Mouse (Mus musculus): ENCODE measurements around the gene Nectin4. TPM values are rescaled to one million over a fixed set of nuclear protein-coding genes. Genes with fewer than 3 reads are reported as not detected.

The Nectin4 gene
- polyA plus RNA-seq, 1 experiment from 2014 or later: 2.3 TPM

DNA sequence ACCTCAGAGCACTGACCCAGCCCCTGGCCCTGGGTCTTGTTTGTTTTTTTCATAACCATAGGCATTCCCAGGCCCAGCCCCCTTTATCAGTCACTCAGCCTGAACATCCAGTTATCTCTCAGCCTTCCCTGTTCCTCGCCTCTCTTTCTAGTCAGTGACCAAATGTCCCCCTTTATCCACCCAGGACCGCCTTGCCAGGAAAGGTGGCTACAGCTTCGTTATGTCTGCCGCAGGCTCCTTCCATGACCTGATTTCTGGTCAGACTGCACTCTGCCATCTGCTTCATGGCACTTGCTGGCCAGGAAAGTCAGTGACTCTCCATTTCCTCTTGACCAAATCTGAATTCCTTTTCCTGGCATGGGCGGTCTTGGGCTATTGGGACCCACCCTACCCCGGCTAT, 8.4 kb downstream of the Nectin4 start:
- H3K9ac ChIP-seq: no peak overlapping the region
- no peak for TF ChIP-seq CTCF (IDR thresholded peaks at IDR 0.05; ENCODE audit: low read depth)
- no peaks in the 10 kb centered on the region for H3K4me1 ChIP-seq (ENCODE audit: insufficient read depth)
- no peak overlapping the region for H3K4me2 ChIP-seq
- DNase-seq (no peak), ATAC-seq (ENCODE audit: insufficient read depth) (no peak)
- H3K9me3 ChIP-seq (ENCODE audit: low read depth, low read length): no peaks in the 10 kb centered on the region
- 81% methylated on average over 6 of the region's 6 CpGs for WGBS
- H3K4me3 ChIP-seq (ENCODE audit: low read depth, low read length): no peak overlapping the region
- H3K36me3 ChIP-seq (ENCODE audit: insufficient read depth): no peaks in the 10 kb centered on the region
- H3K27me3 ChIP-seq (ENCODE audit: insufficient read depth, low read length): peaks cover 6% of the 10 kb centered on the region; the same call in 1 of the 2 replicates
- H3K27ac ChIP-seq (ENCODE audit: low read depth): no peak overlapping the region

DNA sequence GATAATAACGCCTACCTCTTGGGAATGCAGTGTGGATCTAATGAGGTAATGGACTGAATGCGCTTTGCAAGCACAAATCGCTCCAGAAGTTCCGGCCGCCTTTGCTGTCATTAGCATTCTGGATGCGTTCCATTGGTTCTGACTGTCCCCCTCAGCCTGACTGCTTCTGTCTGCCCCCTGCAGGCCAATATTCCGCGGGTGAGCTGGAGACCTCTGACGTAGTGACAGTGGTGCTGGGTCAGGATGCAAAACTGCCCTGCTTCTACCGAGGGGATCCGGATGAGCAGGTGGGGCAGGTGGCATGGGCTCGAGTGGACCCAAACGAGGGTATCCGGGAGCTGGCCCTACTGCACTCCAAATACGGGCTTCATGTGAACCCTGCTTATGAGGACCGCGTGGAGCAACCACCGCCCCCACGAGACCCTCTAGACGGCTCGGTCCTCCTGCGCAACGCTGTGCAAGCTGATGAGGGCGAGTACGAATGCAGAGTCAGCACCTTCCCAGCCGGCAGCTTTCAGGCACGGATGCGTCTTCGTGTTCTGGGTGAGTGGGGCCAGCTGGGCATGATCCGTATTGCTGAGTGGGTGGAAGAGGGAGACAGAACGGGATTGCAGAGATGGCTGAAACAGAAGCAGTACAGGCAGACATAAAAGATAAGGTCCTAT, 10.2 kb downstream of the Nectin4 start:
- H3K9ac ChIP-seq: no peak overlapping the region
- no peak overlapping the region for H3K27ac ChIP-seq (ENCODE audit: low read depth)
- H3K4me3 ChIP-seq (ENCODE audit: low read depth, low read length): peak overlapping the region; percentile 14; the same call in 1 of the 2 replicates
- peak overlapping the region; percentile 52 for H3K4me2 ChIP-seq
- DNase-seq (peak; percentile 91), ATAC-seq (ENCODE audit: insufficient read depth) (peak; percentile 76)
- H3K36me3 ChIP-seq (ENCODE audit: insufficient read depth): no peaks in the 10 kb centered on the region
- WGBS: 4% methylated on average over 31 of the region's 31 CpGs
- peaks cover 6% of the 10 kb centered on the region; the same call in 1 of the 2 replicates for H3K27me3 ChIP-seq (ENCODE audit: insufficient read depth, low read length)
- no peaks in the 10 kb centered on the region for H3K9me3 ChIP-seq (ENCODE audit: low read depth, low read length)
- TF ChIP-seq CTCF (IDR thresholded peaks at IDR 0.05; ENCODE audit: low read depth): peak; percentile 83
- no peaks in the 10 kb centered on the region for H3K4me1 ChIP-seq (ENCODE audit: insufficient read depth)

DNA sequence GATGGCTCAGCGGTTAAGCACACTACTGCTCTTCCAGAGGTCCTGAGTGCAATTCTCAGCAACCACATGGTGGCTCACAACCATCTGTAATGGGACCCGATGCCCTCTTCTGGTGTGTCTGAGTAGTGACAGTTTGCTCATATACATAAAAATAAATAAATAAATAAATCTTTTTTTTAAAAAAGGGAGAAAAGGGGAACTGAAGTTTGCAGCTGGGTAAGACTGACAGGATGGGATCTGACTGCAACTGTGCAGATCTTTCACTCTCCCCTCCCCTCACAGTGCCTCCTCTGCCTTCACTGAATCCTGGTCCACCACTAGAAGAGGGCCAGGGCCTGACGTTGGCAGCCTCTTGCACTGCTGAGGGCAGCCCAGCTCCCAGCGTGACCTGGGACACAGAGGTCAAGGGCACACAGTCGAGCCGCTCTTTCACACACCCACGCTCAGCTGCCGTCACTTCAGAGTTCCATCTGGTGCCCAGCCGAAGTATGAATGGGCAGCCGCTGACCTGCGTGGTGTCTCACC, 12.3 kb downstream of the Nectin4 start:
- ATAC-seq (ENCODE audit: insufficient read depth): no peak
- 0 out of 2 replicates have a peak, but pooled peaks have one; percentile 6 for TF ChIP-seq CTCF (IDR thresholded peaks at IDR 0.05; ENCODE audit: low read depth)

DNA sequence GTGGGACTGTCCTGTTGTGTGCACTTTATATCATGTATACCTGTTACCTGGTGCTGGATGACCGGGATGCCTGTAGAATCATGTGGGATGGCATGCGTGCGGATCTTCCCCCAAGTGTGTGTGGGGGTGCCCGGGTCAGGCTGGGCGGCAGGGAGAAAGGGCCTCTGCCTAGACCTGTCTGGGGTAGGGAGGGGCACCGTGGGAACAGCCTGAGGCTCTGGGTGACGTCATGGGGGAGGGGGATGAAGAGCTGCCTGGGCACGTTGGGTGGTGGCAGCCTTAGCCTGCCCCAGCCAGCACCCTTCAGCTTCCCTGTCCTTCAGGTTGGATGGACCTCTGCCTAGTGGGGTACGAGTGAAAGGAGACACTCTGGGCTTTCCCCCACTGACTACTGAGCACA, 14.5 kb downstream of the Nectin4 start:
- Histone ChIP-seq H3K36me3 (ENCODE audit: insufficient read depth) (no peaks in the 10 kb centered on the region), H3K27me3 (ENCODE audit: insufficient read depth, low read length) (peaks cover 6% of the 10 kb centered on the region; the same call in 1 of the 2 replicates), H3K27ac (ENCODE audit: low read depth) (no peak overlapping the region), H3K4me3 (ENCODE audit: low read depth, low read length) (no peak overlapping the region), H3K9ac (no peak overlapping the region), H3K4me2 (no peak overlapping the region), H3K4me1 (ENCODE audit: insufficient read depth) (no peaks in the 10 kb centered on the region), H3K9me3 (ENCODE audit: low read depth, low read length) (no peaks in the 10 kb centered on the region)
- ATAC-seq (ENCODE audit: insufficient read depth) (no peak), DNase-seq (no peak)
- no peak for TF ChIP-seq CTCF (IDR thresholded peaks at IDR 0.05; ENCODE audit: low read depth)
- WGBS: 66% methylated on average over 9 of the region's 9 CpGs

More for the DNA sequence above, 12.3 kb downstream of the Nectin4 start:
- Histone ChIP-seq H3K4me3 (ENCODE audit: low read depth, low read length) (no peak overlapping the region), H3K27me3 (ENCODE audit: insufficient read depth, low read length) (peaks cover 6% of the 10 kb centered on the region; the same call in 1 of the 2 replicates), H3K9ac (no peak overlapping the region), H3K27ac (ENCODE audit: low read depth) (no peak overlapping the region), H3K4me1 (ENCODE audit: insufficient read depth) (no peaks in the 10 kb centered on the region), H3K36me3 (ENCODE audit: insufficient read depth) (no peaks in the 10 kb centered on the region), H3K9me3 (ENCODE audit: low read depth, low read length) (no peaks in the 10 kb centered on the region), H3K4me2 (no peak overlapping the region)
- no peak for DNase-seq
- 75% methylated on average over 11 of the region's 11 CpGs for WGBS

DNA sequence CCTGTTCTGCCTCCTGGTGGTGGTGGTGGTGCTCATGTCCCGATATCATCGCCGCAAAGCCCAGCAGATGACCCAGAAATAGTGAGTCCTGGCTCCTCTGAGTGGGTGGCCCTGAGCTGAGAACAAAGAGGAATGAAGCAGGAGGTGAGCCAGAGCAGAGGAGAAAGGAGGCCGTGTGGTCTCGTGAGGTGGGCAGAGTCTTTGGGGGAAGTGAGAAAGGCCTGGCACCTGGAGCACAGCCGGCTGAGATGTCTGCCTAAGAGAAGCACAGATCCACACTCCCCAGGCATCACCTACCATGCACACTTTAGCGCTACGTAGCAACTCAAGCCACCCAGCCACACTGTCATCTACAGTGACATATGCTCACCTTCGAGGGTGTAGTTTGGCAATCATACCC, 15.3 kb downstream of the Nectin4 start:
- 58% methylated on average over 9 of the region's 9 CpGs for whole genome bisulfite sequencing
- no peak overlapping the region for H3K27ac ChIP-seq (ENCODE audit: low read depth)
- ATAC-seq (ENCODE audit: insufficient read depth) (no peak), DNase-seq (no peak)
- H3K36me3 ChIP-seq (ENCODE audit: insufficient read depth): no peaks in the 10 kb centered on the region
- H3K4me3 ChIP-seq (ENCODE audit: low read depth, low read length): no peak overlapping the region
- H3K27me3 ChIP-seq (ENCODE audit: insufficient read depth, low read length): peaks cover 6% of the 10 kb centered on the region; the same call in 1 of the 2 replicates
- no peaks in the 10 kb centered on the region for H3K9me3 ChIP-seq (ENCODE audit: low read depth, low read length)
- H3K4me2 ChIP-seq: no peak overlapping the region
- H3K4me1 ChIP-seq (ENCODE audit: insufficient read depth): no peaks in the 10 kb centered on the region
- TF ChIP-seq CTCF (IDR thresholded peaks at IDR 0.05; ENCODE audit: low read depth): peak; percentile 26; the same call in 1 of the 2 replicates
- H3K9ac ChIP-seq: no peak overlapping the region

DNA sequence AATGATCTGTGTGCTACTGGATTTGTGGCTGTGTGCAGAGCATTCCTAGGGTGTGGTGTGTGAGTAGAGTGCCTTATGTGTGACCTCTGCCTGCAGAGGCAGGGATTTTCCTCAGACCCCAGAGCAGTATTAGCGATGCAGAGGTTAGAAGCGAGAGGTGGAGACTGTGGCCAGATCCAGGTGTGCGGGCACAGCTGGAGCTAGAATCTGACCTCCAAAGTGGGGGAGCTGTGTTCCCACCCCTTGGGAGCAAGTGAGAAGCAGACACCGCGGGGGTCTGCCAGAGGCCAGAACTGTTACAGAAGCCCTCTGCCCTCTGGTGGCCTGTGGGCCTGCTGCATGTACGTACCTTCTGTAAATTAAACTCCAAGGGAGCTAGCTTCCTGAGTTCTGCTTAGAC, 17.2 kb downstream of the Nectin4 start:
- TF ChIP-seq CTCF (IDR thresholded peaks at IDR 0.05; ENCODE audit: low read depth): peak; percentile 60
- H3K4me2 ChIP-seq: no peak overlapping the region
- no peak overlapping the region for H3K9ac ChIP-seq
- H3K27me3 ChIP-seq (ENCODE audit: insufficient read depth, low read length): no peaks in the 10 kb centered on the region
- H3K27ac ChIP-seq (ENCODE audit: low read depth): no peak overlapping the region
- no peaks in the 10 kb centered on the region for H3K9me3 ChIP-seq (ENCODE audit: low read depth, low read length)
- WGBS: 25% methylated on average over 6 of the region's 6 CpGs
- H3K4me1 ChIP-seq (ENCODE audit: insufficient read depth): no peaks in the 10 kb centered on the region
- ATAC-seq (ENCODE audit: insufficient read depth) (0 out of 2 replicates have a peak, but pooled peaks have one; percentile 30), DNase-seq (peak; percentile 56)
- no peak overlapping the region for H3K4me3 ChIP-seq (ENCODE audit: low read depth, low read length)
- no peaks in the 10 kb centered on the region for H3K36me3 ChIP-seq (ENCODE audit: insufficient read depth)

DNA sequence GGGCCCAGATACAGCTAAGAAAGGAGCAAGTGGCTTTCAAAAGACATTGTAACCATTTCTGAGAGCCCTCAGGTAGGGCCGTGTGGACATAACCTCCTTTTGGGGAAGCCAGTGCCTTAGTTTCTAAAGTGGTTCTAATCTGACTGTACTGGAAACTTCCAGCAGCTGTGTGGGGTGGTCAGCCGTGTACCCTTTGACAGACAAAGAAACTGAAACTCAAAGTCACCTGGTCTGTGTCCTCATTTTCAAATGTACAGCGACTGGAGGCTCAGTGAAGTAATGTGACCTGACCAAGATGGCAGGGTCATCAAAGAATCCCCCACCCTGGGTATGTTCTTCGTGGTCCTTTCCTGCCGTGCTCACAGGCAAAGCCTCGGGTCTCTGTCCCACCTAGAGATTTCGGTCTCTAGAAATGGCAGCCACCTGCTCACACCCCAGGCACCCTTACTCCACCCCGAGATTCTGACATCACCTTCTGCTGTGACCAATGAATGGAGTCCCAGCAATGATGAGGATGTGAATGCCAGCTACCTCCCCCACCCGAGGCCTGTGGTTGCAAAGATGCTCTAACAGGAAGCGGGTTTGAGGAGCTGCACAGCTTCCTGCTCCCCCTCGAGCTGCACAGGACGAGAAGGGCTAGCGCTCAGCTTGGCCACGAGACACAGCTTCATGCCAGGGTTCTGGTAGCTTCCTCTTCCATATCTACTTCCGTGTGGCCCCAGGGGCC, 18.6 kb downstream of the Nectin4 start, which contains the start of gene Arhgap30:
Gene Arhgap30 (plus strand): TSS at position 579 of the 727 bp plus-strand sequence.
- Histone ChIP-seq H3K27me3 (ENCODE audit: insufficient read depth, low read length) (no peaks in the 10 kb centered on the region), H3K36me3 (ENCODE audit: insufficient read depth) (no peaks in the 10 kb centered on the region), H3K9ac (no peak within 1 kb of the TSS), H3K27ac (ENCODE audit: low read depth) (no peak within 1 kb of the TSS), H3K4me2 (no peak within 1 kb of the TSS), H3K4me3 (ENCODE audit: low read depth, low read length) (no peak within 1 kb of the TSS), H3K4me1 (ENCODE audit: insufficient read depth) (no peaks in the 10 kb centered on the region), H3K9me3 (ENCODE audit: low read depth, low read length) (no peaks in the 10 kb centered on the region)
- no peak for ATAC-seq (ENCODE audit: insufficient read depth)
- DNase-seq: no peak
- TF ChIP-seq CTCF (IDR thresholded peaks at IDR 0.05; ENCODE audit: low read depth): no peak
- 69% methylated on average over 15 of the region's 15 CpGs for WGBS

All from lung, embryonic 14.5 days (tissue).